Mouse (Mus musculus) MEL (cell line): Measurements from ENCODE around the gene Cenpa. TPM values are rescaled to one million over a fixed set of nuclear protein-coding genes. Genes with fewer than 3 reads are reported as not detected.

Experiments used
- DNase-seq: peaks from one replicate; pipeline ENCODE4 v3.0.0; 2011; ENCODE audit warnings: low read depth, low spot score
- H3K27ac ChIP-seq: 2 replicates; pipeline ENCODE4 v1.5.1; 2012; ENCODE audit warnings: low read depth, mild to moderate bottlenecking, control low read depth, low read length, moderate library complexity; ENCODE audit not compliant: control insufficient read depth
- H3K27me3 ChIP-seq, 2 experiments: fragments of 150-350 bp in 1 of 2; sonication (generic) in 1 of 2; 2 replicates each; pipeline ENCODE4 v1.6.1; 2012; ENCODE audit warnings: low read length in 2 of 2, mild to moderate bottlenecking in 2 of 2, improper control_type of control experiment in 1 of 2, moderate library complexity in 1 of 2; ENCODE audit not compliant: insufficient read depth in 2 of 2, control insufficient read depth in 1 of 2
- H3K36me3 ChIP-seq, 2 experiments: 2 replicates each; pipeline ENCODE4 v1.6.1; 2012 to 2014; ENCODE audit warnings: low read length in 2 of 2, improper control_type of control experiment in 1 of 2, inconsistent platforms in 1 of 2, mild to moderate bottlenecking in 1 of 2; ENCODE audit not compliant: insufficient read depth in 2 of 2, control insufficient read depth in 1 of 2
- H3K4me1 ChIP-seq, 2 experiments: fragments of 150-350 bp in 1 of 2; sonication (generic) in 1 of 2; 2 replicates each; pipeline ENCODE4 v1.6.1; 2012; ENCODE audit warnings: low read length in 2 of 2, improper control_type of control experiment in 1 of 2, mild to moderate bottlenecking in 1 of 2; ENCODE audit not compliant: insufficient read depth in 2 of 2, control insufficient read depth in 1 of 2
- H3K4me3 ChIP-seq, 2 experiments: fragments of 150-350 bp in 1 of 2; sonication (generic) in 1 of 2; 2 replicates each; pipeline ENCODE4 v1.5.1; 2012; ENCODE audit warnings: low read depth in 2 of 2, low read length in 2 of 2, mild to moderate bottlenecking in 2 of 2, moderate library complexity in 2 of 2, control low read depth in 1 of 2, improper control_type of control experiment in 1 of 2; ENCODE audit not compliant: control insufficient read depth in 1 of 2, insufficient read depth in 1 of 2
- H3K79me2 ChIP-seq: 2 replicates; pipeline ENCODE4 v1.6.1; 2012; ENCODE audit warnings: mild to moderate bottlenecking, low read length, moderate library complexity; ENCODE audit not compliant: control insufficient read depth, poor library complexity, insufficient read depth
- H3K9ac ChIP-seq: 2 replicates; pipeline ENCODE4 v1.6.1; 2012; ENCODE audit warnings: low read depth, mild to moderate bottlenecking, control low read depth, low read length, moderate library complexity; ENCODE audit not compliant: control insufficient read depth, poor library complexity, severe bottlenecking
- H3K9me3 ChIP-seq: fragments of 150-350 bp; sonication (generic); replicated peaks from 2 replicates; pipeline ENCODE4 v1.6.1; 2012; ENCODE audit warnings: mild to moderate bottlenecking, low read length, improper control_type of control experiment, moderate library complexity; ENCODE audit not compliant: insufficient read depth
- BHLHE40 ChIP-seq: IDR thresholded peaks from 2 replicates; pipeline ENCODE4 v1.6.1; 2012; ENCODE audit warnings: low read depth, mild to moderate bottlenecking, inconsistent platforms, low read length, improper control_type of control experiment, borderline replicate concordance
- CHD1 ChIP-seq: IDR thresholded peaks from 2 replicates; pipeline ENCODE4 v1.6.1; 2012; ENCODE audit warnings: low read depth, mild to moderate bottlenecking, inconsistent platforms, low read length, improper control_type of control experiment
- MAZ ChIP-seq: IDR thresholded peaks from 2 replicates; pipeline ENCODE4 v1.6.1; 2012; ENCODE audit warnings: low read depth, mild to moderate bottlenecking, inconsistent platforms, low read length, improper control_type of control experiment
- NELFE ChIP-seq: IDR thresholded peaks from 2 replicates; pipeline ENCODE4 v1.6.1; 2011; ENCODE audit warnings: low read depth, low read length, improper control_type of control experiment
- NRF1 ChIP-seq: IDR thresholded peaks from 2 replicates; pipeline ENCODE4 v1.6.1; 2014; ENCODE audit warnings: low read depth, mild to moderate bottlenecking, inconsistent platforms, low read length, improper control_type of control experiment, moderate library complexity; ENCODE audit not compliant: poor library complexity, insufficient read depth, severe bottlenecking
- POLR2AphosphoS5 ChIP-seq: IDR thresholded peaks from 2 replicates; pipeline ENCODE4 v1.6.1; 2012; ENCODE audit warnings: low read depth, borderline replicate concordance, mild to moderate bottlenecking, inconsistent platforms, low read length, moderate library complexity, mixed read lengths
- RCOR1 ChIP-seq: IDR thresholded peaks from 2 replicates; pipeline ENCODE4 v1.6.1; 2012; ENCODE audit warnings: low read depth, mild to moderate bottlenecking, inconsistent platforms, low read length, improper control_type of control experiment
- UBTF ChIP-seq: IDR thresholded peaks from 2 replicates; pipeline ENCODE4 v1.6.1; 2012; ENCODE audit warnings: low read depth, mild to moderate bottlenecking, inconsistent platforms, low read length, improper control_type of control experiment, moderate library complexity, borderline replicate concordance; ENCODE audit not compliant: insufficient read depth
- USF1 ChIP-seq: IDR thresholded peaks from 2 replicates; pipeline ENCODE4 v1.6.1; 2014; ENCODE audit warnings: low read depth, mild to moderate bottlenecking, inconsistent platforms, low read length, improper control_type of control experiment, moderate library complexity
- ZNF384 ChIP-seq: IDR thresholded peaks from 2 replicates; pipeline ENCODE4 v1.6.1; 2012; ENCODE audit warnings: low read depth, mild to moderate bottlenecking, inconsistent platforms, low read length, improper control_type of control experiment
- polyA plus RNA-seq, 2 experiments: library from polyadenylated mRNA; stranded (reverse) in 1 of 2; unstranded in 1 of 2; fragments of >175 nt in 1 of 2; fragments of >200 nt in 1 of 2; gene quantifications; 2 replicates each; pipeline versions ENCODE4 v1.2.1 to v1.2.4; 2012; ENCODE audit warnings: low replicate concordance in 2 of 2, low read depth in 1 of 2; ENCODE audit not compliant: insufficient read length in 2 of 2, insufficient read depth in 1 of 2, missing spikeins in 1 of 2
- total RNA-seq: library from RNA; depleted of rRNA; stranded (reverse); fragments of 300-350 nt; gene quantifications from 2 replicates; pipeline ENCODE4 v1.2.3, GENCODE M21; 2012

Gene Cenpa
- total and polyA plus RNA-seq, 3 experiments: 100 to 566 (median 341) TPM

DNA sequence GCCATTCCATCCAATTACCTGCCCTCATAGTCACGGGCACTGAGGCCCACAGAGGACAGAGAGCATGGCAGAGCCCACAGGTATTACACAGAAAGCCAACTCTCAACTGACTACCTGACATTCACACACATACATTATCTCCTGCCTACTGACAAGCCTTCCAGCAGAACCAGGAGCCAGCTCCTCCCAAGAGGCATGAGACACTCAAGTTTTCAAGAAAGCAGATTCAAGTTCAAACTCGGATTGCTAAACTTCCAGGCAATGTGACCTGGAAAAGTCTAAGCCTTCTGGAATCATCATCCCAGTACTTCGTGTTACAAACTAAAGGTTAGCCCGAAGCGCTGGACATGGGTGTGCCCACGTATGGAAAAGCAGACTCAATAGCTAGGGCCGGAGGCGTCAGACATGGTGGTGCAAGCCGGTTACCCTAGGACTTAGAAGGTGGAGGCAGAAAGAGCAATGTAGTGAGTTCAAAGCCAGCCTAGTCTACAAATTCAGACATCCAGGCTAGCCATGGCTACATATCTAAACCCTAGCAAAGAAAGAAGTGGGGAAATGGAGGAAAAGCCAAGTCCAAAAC is 45.3 kb upstream of the Cenpa start:
- Histone ChIP-seq H3K79me2 (no peaks in the 10 kb centered on the region), H3K4me1 (peaks cover 0 to 8% of the 10 kb centered on the region in 2 experiments; a peak in 1 of 4 replicates)
- TF ChIP-seq ZNF384 (no peak), POLR2AphosphoS5 (no peak), UBTF (no peak), NRF1 (no peak), CHD1 (no peak)
- TF ChIP-seq, all 39 proteins: peak for 0
- H3K36me3 ChIP-seq: no peaks in the 10 kb centered on the region
- no peaks in the 10 kb centered on the region; a peak in 2 of 4 replicates for H3K27me3 ChIP-seq
- no peak overlapping the region for H3K27ac ChIP-seq
- DNase-seq: no peak
- no peak overlapping the region for H3K9ac ChIP-seq
- no peaks in the 10 kb centered on the region for H3K9me3 ChIP-seq
- no peak overlapping the region for H3K4me3 ChIP-seq

DNA sequence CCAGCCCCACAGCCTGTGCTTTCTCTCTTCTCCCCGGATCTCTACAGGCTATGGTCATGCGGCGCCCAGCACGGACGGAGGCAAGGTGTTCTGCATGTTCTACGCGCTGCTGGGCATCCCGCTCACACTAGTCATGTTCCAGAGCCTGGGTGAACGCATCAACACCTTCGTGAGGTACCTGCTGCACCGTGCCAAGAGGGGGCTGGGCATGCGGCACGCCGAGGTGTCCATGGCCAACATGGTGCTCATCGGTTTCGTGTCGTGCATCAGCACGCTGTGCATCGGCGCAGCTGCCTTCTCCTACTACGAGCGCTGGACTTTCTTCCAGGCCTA is 44.8 kb upstream of the Cenpa start:
- Histone ChIP-seq H3K36me3 (no peaks in the 10 kb centered on the region), H3K4me3 (no peak overlapping the region), H3K79me2 (no peaks in the 10 kb centered on the region), H3K27ac (no peak overlapping the region), H3K27me3 (no peaks in the 10 kb centered on the region; a peak in 2 of 4 replicates), H3K9me3 (no peaks in the 10 kb centered on the region), H3K4me1 (peaks cover 0 to 8% of the 10 kb centered on the region in 2 experiments; a peak in 1 of 4 replicates), H3K9ac (no peak overlapping the region)
- no peak for DNase-seq
- no peak for TF ChIP-seq MAZ

DNA sequence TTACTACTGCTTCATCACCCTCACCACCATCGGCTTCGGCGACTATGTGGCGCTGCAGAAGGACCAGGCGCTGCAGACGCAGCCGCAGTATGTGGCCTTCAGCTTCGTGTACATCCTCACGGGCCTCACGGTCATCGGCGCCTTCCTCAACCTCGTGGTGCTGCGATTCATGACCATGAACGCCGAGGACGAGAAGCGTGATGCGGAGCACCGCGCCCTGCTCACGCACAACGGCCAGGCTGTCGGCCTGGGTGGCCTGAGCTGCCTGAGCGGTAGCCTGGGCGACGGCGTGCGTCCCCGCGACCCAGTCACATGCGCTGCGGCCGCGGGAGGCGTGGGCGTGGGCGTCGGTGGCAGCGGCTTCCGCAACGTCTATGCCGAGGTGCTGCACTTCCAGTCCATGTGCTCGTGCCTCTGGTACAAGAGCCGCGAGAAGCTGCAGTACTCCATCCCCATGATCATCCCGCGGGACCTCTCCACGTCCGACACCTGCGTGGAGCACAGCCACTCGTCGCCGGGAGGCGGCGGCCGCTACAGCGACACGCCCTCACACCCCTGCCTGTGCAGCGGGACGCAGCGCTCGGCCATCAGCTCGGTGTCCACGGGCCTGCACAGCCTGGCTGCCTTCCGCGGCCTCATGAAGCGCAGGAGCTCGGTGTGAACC is 44.3 kb upstream of the Cenpa start:
- Histone ChIP-seq H3K36me3 (no peaks in the 10 kb centered on the region), H3K4me1 (peaks cover 0 to 8% of the 10 kb centered on the region in 2 experiments; a peak in 1 of 4 replicates), H3K9me3 (no peaks in the 10 kb centered on the region), H3K79me2 (no peaks in the 10 kb centered on the region), H3K4me3 (no peak overlapping the region), H3K9ac (no peak overlapping the region), H3K27me3 (no peaks in the 10 kb centered on the region; a peak in 2 of 4 replicates), H3K27ac (no peak overlapping the region)
- TF ChIP-seq USF1 (no peak), RCOR1 (no peak), BHLHE40 (no peak), NELFE (no peak)
- no peak for DNase-seq
